Mouse (Mus musculus) E14TG2a.4 (cell line): Measurements from ENCODE around the gene 1700003E16Rik.

Source experiments
- H3K27me3 ChIP-seq: 2 replicates; pipeline ENCODE4 v1.6.1; 2014; ENCODE audit warnings: low read length, control low read depth; ENCODE audit not compliant: insufficient read depth
- H3K36me3 ChIP-seq: 2 replicates; pipeline ENCODE4 v1.6.1; 2014; ENCODE audit warnings: low read length, control low read depth; ENCODE audit not compliant: insufficient read depth
- H3K4me1 ChIP-seq: replicated peaks from 2 replicates; pipeline ENCODE4 v1.6.1; 2014; ENCODE audit warnings: low read depth, low read length, control low read depth
- H3K4me3 ChIP-seq: replicated peaks from 2 replicates; pipeline ENCODE4 v1.5.1; 2014; ENCODE audit warnings: mild to moderate bottlenecking, low read length
- H3K9me3 ChIP-seq: 2 replicates; pipeline ENCODE4 v1.6.1; 2014; ENCODE audit warnings: low read length, control low read depth
- CTCF ChIP-seq: conservative IDR thresholded peaks from 2 replicates; pipeline ENCODE4 v1.5.1; 2014; ENCODE audit warnings: low read length
- NANOG ChIP-seq: IDR thresholded peaks from 2 replicates; pipeline ENCODE4 v1.6.1; 2014; ENCODE audit warnings: borderline replicate concordance, low read length, mixed read lengths
- POU5F1 ChIP-seq: IDR thresholded peaks from 2 replicates; pipeline ENCODE4 v1.6.1; 2014; ENCODE audit warnings: low read length, borderline replicate concordance

1700003E16Rik gene

DNA sequence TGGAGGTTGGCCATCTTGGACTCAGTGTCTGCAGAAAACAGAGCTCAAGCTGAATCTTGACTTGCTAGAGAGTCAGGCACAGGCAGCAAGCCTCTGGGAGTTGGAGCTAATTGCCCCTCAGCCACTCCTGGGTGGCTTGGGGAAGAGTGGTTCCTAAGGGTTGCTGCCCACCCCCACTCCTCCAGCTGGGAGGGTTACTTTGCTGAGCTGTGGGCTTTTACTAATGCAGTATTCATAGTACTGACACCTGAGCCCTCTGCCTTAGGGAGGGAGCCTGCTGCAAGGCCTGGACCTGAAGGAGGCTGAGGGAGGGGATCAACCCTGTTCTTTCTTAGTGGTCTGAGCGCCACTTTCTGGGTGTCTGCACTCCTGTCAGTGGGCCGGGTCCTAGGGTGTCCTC lies 30.7 kb downstream of the 1700003E16Rik start:
- TF ChIP-seq CTCF = no peak
- TF ChIP-seq NANOG = no peak
- TF ChIP-seq POU5F1 = no peak
- Histone ChIP-seq H3K27me3 (peaks cover 34% of the 10 kb centered on the region), H3K36me3 (peaks cover 65% of the 10 kb centered on the region), H3K4me3 (no peak overlapping the region), H3K4me1 (peaks cover 67% of the 10 kb centered on the region), H3K9me3 (no peaks in the 10 kb centered on the region)

DNA sequence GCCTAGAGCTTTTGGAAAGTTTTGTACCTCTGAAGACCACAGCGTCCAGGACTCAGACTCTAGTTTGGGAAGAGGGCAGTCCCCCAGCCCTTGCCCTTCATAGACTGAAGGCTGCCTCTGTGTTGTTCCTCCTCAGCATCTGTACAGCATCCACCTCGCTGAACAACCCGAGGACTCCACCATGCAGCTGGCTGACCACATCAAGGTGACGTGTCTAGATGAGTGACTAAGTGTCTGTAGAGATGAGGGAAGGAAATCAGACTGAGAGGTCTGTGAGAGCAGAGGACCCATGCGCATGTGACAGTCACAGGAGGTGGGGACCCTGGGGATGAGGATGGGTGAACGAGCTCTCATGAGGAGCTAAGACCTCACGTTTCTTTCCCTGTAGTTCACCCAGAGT lies 37.4 kb downstream of the 1700003E16Rik start:
- Histone ChIP-seq H3K4me3 (no peak overlapping the region), H3K27me3 (peaks cover 20% of the 10 kb centered on the region), H3K4me1 (peaks cover 50% of the 10 kb centered on the region), H3K36me3 (peaks cover 95% of the 10 kb centered on the region), H3K9me3 (no peaks in the 10 kb centered on the region)
- TF ChIP-seq POU5F1 (no peak), NANOG (no peak), CTCF (no peak)

DNA sequence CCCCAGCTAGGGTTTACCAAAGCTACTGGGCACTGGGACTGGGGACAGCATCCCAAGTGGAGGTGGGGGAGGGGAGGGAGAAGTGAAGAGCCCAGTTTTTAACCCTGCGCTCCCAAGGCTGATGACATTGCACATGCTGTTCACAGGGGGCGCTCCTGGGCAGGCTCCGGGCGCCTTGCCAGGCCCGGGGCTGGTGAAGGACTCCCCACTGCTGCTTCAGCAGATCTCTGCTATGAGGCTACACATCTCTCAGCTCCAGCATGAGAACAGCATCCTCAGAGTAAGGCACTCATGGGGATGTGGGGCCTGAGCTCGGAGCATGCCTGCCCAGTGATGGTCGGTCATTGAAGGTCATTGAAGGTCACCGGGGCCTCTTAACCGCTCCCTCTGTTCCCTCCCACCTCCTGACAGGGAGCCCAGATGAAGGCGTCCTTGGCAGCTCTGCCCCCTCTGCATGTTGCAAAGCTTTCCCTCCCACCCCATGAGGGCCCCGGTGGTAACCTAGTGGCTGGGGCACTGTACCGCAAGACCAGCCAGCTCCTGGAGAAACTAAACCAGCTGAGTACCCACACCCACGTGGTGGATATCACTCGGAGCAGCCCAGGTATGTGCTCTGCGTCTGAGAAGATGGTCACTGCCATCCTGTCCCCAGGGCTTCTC lies 41.3 kb downstream of the 1700003E16Rik start:
- no peak overlapping the region for H3K4me3 ChIP-seq

DNA sequence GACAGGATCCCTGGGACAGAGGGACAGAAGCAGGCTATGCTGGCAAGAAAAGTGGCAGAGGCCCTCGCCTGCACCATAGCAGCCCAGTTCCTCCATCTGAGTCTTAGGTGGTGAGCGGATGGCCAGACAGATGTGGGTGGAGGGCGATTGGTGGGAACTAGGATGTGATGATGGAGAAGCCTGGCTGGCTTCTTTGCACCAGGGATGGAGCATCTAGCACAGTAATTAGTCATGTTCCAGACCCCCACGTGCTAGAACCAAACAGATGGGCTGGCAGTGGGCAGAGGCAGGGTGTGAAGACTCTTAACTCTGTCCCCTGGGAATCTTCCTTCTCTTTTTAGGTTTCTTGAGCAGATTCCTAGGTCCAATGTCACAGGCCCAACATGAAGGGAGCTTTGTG lies 47.1 kb downstream of the 1700003E16Rik start:
- Histone ChIP-seq H3K27me3 (peaks cover 9% of the 10 kb centered on the region), H3K9me3 (no peaks in the 10 kb centered on the region), H3K36me3 (peaks cover 28% of the 10 kb centered on the region), H3K4me1 (peaks cover 7% of the 10 kb centered on the region), H3K4me3 (no peak overlapping the region)
- no peak for TF ChIP-seq NANOG
- TF ChIP-seq POU5F1 = no peak
- TF ChIP-seq CTCF = no peak

More for the DNA sequence above, 41.3 kb downstream of the 1700003E16Rik start:
- Histone ChIP-seq H3K27me3 (no peaks in the 10 kb centered on the region), H3K4me1 (peaks cover 27% of the 10 kb centered on the region), H3K36me3 (peaks cover 85% of the 10 kb centered on the region), H3K9me3 (no peaks in the 10 kb centered on the region)
- TF ChIP-seq CTCF (peak; percentile 36), POU5F1 (no peak)

DNA sequence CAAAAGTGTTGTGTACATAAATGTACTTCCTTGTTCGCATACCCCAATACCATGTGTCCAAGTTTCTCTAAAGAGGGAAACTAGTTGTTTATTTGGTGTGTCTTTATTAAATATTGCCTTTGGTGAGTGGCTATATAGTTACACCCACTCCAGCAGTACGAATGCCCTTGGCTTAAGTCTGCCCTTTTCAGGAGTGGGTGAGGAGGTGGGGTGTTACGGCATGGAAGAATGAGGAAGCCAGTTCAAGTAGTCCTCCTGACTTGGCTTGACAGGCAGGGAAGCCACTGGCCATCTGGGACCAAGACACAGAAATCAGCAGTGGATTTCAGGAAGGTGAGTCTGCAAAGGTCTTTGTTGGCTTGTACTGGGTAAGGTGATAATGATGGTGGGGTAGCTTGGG lies 49.6 kb downstream of the 1700003E16Rik start:
- peaks cover 16% of the 10 kb centered on the region for H3K27me3 ChIP-seq
- TF ChIP-seq POU5F1 (no peak), CTCF (no peak), NANOG (no peak)

DNA sequence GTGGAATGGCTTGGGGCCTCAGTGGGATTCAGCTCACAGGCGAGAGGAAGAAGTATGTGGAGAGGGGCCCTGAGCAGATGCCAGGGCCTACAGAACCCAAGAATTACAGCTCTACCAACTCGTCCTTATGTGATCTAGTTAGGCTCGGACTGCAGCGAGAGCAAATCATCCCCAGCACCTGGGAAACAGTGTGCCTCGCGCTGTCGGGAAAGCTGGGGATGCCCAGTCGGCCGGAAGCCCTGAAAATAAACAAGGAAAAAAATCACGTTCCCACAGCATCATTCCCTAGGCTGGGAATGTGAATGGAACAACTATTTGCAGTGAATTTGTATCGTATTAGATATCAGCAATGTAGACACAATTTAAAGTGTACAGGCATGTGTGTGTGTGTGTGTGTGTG lies 50.1 kb downstream of the 1700003E16Rik start:
- Histone ChIP-seq H3K4me3 (no peak overlapping the region), H3K4me1 (peaks cover 2% of the 10 kb centered on the region), H3K36me3 (no peaks in the 10 kb centered on the region), H3K9me3 (no peaks in the 10 kb centered on the region), H3K27me3 (peaks cover 16% of the 10 kb centered on the region)
- TF ChIP-seq CTCF = no peak
- no peak for TF ChIP-seq NANOG
- no peak for TF ChIP-seq POU5F1

More for the DNA sequence above, 49.6 kb downstream of the 1700003E16Rik start:
- no peak overlapping the region for H3K4me3 ChIP-seq
- H3K9me3 ChIP-seq = no peaks in the 10 kb centered on the region
- no peaks in the 10 kb centered on the region for H3K4me1 ChIP-seq
- peaks cover 3% of the 10 kb centered on the region for H3K36me3 ChIP-seq

DNA sequence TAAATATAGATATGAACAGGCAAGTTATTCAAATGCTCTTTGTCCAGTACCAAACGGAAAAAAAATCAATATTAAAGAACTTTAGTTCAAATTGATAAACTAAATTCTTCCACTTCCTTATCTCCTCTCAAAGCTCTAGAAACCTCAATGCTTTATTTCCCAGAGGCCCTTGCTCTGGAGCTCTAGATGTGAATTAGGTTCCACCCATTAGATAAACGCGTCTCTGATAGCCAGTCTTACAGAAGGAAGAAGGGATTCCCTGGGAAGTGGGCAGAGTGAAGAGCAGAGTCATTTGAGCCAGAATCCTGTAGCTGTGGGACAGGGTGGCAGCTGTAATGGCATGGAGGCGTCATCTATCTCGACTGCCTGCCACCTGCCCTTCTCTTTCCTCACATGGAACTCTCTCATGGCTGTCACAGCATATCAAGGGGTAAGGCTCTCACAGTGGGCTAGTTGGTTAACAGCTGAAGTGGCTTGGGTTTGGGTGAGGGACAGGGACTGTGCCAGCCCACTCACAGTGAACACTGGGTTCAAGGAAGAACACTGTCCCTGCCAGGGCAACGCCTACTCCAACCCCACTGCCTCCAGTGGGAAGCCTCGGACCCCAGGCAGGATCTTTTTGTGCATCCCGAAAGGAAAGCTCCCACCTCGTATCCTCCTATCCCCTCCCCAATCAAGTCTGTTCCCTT lies 51.3 kb downstream of the 1700003E16Rik start:
- TF ChIP-seq CTCF (no peak), POU5F1 (no peak)
- no peaks in the 10 kb centered on the region for H3K9me3 ChIP-seq

DNA sequence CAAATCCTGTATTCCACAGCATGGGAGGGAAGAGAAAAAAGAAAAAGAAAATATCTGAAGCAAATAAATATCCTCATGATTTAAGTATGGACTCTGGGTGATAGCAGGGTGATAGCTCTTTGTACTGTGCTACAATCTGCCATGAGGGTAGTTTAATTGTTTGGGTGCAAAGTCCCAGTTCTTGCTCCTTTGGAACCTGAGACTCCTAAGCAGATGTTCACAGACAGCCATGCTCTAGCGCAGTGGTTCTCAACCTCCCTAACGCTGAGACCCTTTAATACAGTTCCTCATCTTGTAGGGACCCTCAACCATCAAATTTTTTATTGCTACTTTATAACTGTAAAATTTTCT lies 51.8 kb downstream of the 1700003E16Rik start:
- Histone ChIP-seq H3K4me1 (peaks cover 19% of the 10 kb centered on the region), H3K27me3 (peaks cover 16% of the 10 kb centered on the region), H3K9me3 (no peaks in the 10 kb centered on the region), H3K36me3 (no peaks in the 10 kb centered on the region), H3K4me3 (no peak overlapping the region)
- no peak for TF ChIP-seq POU5F1
- TF ChIP-seq NANOG = no peak

More for the DNA sequence above, 51.3 kb downstream of the 1700003E16Rik start:
- Histone ChIP-seq H3K4me1 (peaks cover 14% of the 10 kb centered on the region), H3K27me3 (peaks cover 16% of the 10 kb centered on the region), H3K36me3 (no peaks in the 10 kb centered on the region), H3K4me3 (no peak overlapping the region)

DNA sequence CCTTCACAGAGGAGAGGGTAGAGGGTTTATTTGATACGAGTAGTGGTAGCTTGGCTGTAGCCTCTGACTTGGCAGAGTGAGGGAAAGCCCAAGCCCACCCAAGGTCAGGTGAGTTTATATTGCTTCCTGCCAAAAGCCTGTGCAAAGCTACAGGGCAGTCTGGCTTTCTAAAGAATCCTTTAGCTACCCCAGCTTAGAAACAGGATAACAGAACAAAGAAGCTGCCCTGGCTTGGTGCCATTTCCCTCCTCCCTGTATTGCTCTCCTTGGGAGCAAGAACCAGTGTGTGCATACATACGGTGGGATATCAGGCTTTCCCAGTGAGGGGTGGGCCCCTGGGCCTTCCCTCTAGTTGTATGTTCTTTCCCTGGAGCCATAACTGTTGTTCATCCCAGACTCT lies 54.3 kb downstream of the 1700003E16Rik start:
- no peak overlapping the region for H3K4me3 ChIP-seq
- no peak for TF ChIP-seq NANOG
- TF ChIP-seq CTCF = no peak
- no peak for TF ChIP-seq POU5F1
- H3K4me1 ChIP-seq = peaks cover 27% of the 10 kb centered on the region
- H3K9me3 ChIP-seq = no peaks in the 10 kb centered on the region
- no peaks in the 10 kb centered on the region for H3K36me3 ChIP-seq
- peaks cover 16% of the 10 kb centered on the region for H3K27me3 ChIP-seq
